Mouse (Mus musculus) midbrain, embryonic 14.5 days (tissue): Measurements from ENCODE around the gene Pip5k1b. TPM values are rescaled to one million over a fixed set of nuclear protein-coding genes. Genes with fewer than 3 reads are reported as not detected.

Experiments
- ATAC-seq: fragments of 200-750 bp; cut with Nextera tagmentation; 2 replicates; pipeline ENCODE4 v1.8.0; 2017; ENCODE audit warnings: moderate number of reproducible peaks, moderate library complexity; ENCODE audit not compliant: low FRiP score, low TSS enrichment
- DNase-seq: peaks from one replicate; pipeline ENCODE4 v3.0.0-alpha.2; 2015
- H3K27ac ChIP-seq: fragments of 300-500 bp; sonication (generic); replicated peaks from 2 replicates; pipeline ENCODE4 v1.5.1; 2014; ENCODE audit warnings: mild to moderate bottlenecking, low read depth, low read length, moderate library complexity
- H3K27me3 ChIP-seq: fragments of 300-500 bp; sonication (generic); 2 replicates; pipeline ENCODE4 v1.6.1; 2014; ENCODE audit warnings: low read length, control low read depth, mixed read lengths; ENCODE audit not compliant: control insufficient read depth, insufficient read depth
- H3K36me3 ChIP-seq: fragments of 300-500 bp; sonication (generic); 2 replicates; pipeline ENCODE4 v1.6.1; 2014; ENCODE audit warnings: low read length, control low read depth; ENCODE audit not compliant: control insufficient read depth, insufficient read depth
- H3K4me1 ChIP-seq: fragments of 300-500 bp; sonication (generic); 2 replicates; pipeline ENCODE4 v1.6.1; 2014; ENCODE audit warnings: mild to moderate bottlenecking, antibody characterized with exemption, low read length, control low read depth; ENCODE audit not compliant: control insufficient read depth, insufficient read depth
- H3K4me2 ChIP-seq: fragments of 300-500 bp; sonication (generic); 2 replicates; pipeline ENCODE4 v1.6.1; 2014; ENCODE audit warnings: mild to moderate bottlenecking, low read length, moderate library complexity
- H3K4me3 ChIP-seq: fragments of 300-500 bp; sonication (generic); replicated peaks from 2 replicates; pipeline ENCODE4 v1.5.1; 2014; ENCODE audit warnings: low read depth, low read length
- H3K9ac ChIP-seq: fragments of 300-500 bp; sonication (generic); replicated peaks from 2 replicates; pipeline ENCODE4 v1.6.1; 2014; ENCODE audit warnings: mild to moderate bottlenecking, low read length, moderate library complexity
- H3K9me3 ChIP-seq: fragments of 300-500 bp; sonication (generic); 2 replicates; pipeline ENCODE4 v1.6.1; 2016; ENCODE audit warnings: low read length, control low read depth, mixed read lengths; ENCODE audit not compliant: control insufficient read depth
- WGBS: fragments of 180-500 bp; shearing (Covaris S2); extraction: QIAGEN DNeasy Blood & Tissue Kit; methylation state at CpG from one replicate; pipeline ENCODE4 v1.1.7; 2014; 5-methylcytosine and 5-hydroxymethylcytosine counted together
- polyA plus RNA-seq: library from polyadenylated mRNA; unstranded; fragments of >200 nt; fragmentation: Nextera tagmentation; extraction: Ambion mirVana; gene quantifications from 2 replicates; pipeline ENCODE4 v1.2.1, GENCODE M21; 2014

Gene Pip5k1b
- polyA plus RNA-seq, 1 experiment from 2014 or later = 2.1 TPM

- Histone ChIP-seq H3K4me1 (no peaks in the 10 kb centered on the region), H3K4me2 (no peak overlapping the region), H3K36me3 (no peaks in the 10 kb centered on the region), H3K27me3 (no peaks in the 10 kb centered on the region), H3K9ac (no peak overlapping the region), H3K27ac (no peak overlapping the region), H3K4me3 (no peak overlapping the region), H3K9me3 (no peaks in the 10 kb centered on the region)
- ATAC-seq (no peak), DNase-seq (no peak)
- WGBS = 74% methylated on average over 5 of the region's 5 CpGs
Observed at GRCm38 (mm10) chr19:24352298-24352959, 203.2 kb downstream of the Pip5k1b start.

DNA sequence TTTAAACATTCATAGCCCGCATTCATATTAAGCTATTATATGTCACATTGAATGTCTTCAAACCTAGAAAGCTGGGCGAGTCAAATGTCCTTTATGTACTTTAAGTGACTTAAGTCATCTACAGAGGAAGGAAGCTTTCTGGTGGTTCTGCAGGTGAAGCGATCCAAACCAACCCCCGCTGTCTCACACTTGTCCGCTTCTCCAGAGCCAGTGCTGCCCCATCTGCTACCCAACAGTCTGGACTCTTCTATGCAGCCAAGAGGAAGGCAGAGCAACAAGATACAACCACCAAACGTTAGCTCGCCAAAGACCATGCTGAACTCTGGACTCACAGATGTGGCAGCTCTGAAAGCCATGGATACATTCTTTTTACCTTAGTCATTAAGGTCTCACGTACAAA is 211.2 kb downstream of the Pip5k1b start:
- Histone ChIP-seq H3K4me3 (no peak overlapping the region), H3K27ac (no peak overlapping the region), H3K36me3 (no peaks in the 10 kb centered on the region), H3K27me3 (no peaks in the 10 kb centered on the region), H3K4me2 (no peak overlapping the region), H3K4me1 (no peaks in the 10 kb centered on the region), H3K9me3 (no peaks in the 10 kb centered on the region), H3K9ac (no peak overlapping the region)
- WGBS = 95% methylated on average over 8 of the region's 8 CpGs
- no peak for ATAC-seq
- DNase-seq = no peak

DNA sequence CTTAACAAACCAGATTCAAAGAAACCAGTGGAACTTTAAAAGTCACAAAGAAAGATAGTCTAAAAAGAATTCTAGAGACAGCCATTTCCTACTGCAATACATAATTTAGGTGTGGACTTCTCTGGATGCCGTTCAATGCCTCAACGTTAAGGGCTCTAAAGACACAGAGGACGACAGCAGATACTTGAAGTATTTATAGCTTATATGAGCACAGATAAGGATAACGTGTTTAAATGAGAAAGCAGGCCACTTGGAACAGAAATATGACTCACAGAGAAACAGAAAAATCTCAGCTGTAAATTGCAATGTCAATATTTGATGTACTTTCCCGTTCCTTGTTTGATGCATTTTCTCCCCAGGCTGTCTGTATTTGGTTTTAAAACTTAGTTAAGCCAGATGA is 212.9 kb downstream of the Pip5k1b start:
- Histone ChIP-seq H3K9me3 (no peaks in the 10 kb centered on the region), H3K4me3 (no peak overlapping the region), H3K36me3 (no peaks in the 10 kb centered on the region), H3K27ac (no peak overlapping the region), H3K4me2 (no peak overlapping the region), H3K27me3 (no peaks in the 10 kb centered on the region), H3K9ac (no peak overlapping the region), H3K4me1 (no peaks in the 10 kb centered on the region)
- WGBS = 81% methylated on average over 5 of the region's 5 CpGs
- DNase-seq (no peak), ATAC-seq (no peak)

GRCm38 (mm10) chr19:24336370-24337076 is 219.1 kb downstream of the Pip5k1b start:
- Histone ChIP-seq H3K36me3 (no peaks in the 10 kb centered on the region), H3K4me1 (no peaks in the 10 kb centered on the region), H3K4me3 (no peak overlapping the region)

GRCm38 (mm10) chr19:24335611-24336343 is 219.9 kb downstream of the Pip5k1b start:
- no peaks in the 10 kb centered on the region for H3K36me3 ChIP-seq
- no peak overlapping the region for H3K4me2 ChIP-seq
- no peaks in the 10 kb centered on the region for H3K27me3 ChIP-seq
- no peak overlapping the region for H3K27ac ChIP-seq
- H3K4me1 ChIP-seq = no peaks in the 10 kb centered on the region
- ATAC-seq = no peak
- WGBS = 72% methylated on average over 4 of the region's 4 CpGs
- DNase-seq = no peak
- no peaks in the 10 kb centered on the region for H3K9me3 ChIP-seq
- no peak overlapping the region for H3K4me3 ChIP-seq
- H3K9ac ChIP-seq = no peak overlapping the region

More at GRCm38 (mm10) chr19:24336370-24337076, 219.1 kb downstream of the Pip5k1b start:
- H3K9me3 ChIP-seq = no peaks in the 10 kb centered on the region
- 77% methylated on average over 12 of the region's 12 CpGs for WGBS
- H3K27me3 ChIP-seq = no peaks in the 10 kb centered on the region
- ATAC-seq (no peak), DNase-seq (no peak)
- no peak overlapping the region for H3K27ac ChIP-seq
- no peak overlapping the region for H3K4me2 ChIP-seq
- H3K9ac ChIP-seq = no peak overlapping the region

DNA sequence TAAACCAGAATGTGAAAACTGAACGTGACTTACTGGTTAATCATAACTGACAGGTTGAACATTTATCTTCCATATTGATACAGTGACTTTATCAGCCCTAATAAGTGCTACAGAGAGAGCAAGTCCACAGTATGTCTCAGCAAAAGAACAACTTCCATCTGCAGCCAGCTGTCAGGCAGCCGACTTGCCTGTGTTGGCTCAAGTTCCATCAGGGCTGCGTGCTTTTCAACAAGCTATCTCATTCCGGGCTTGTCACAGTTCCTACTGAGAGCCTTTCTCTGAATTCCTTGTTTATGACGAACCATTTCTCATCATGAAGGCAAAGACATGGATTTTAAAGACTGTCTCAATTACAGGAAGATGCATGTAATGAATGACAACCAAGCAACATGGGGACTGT is 222.7 kb downstream of the Pip5k1b start:
- DNase-seq = no peak
- no peak for ATAC-seq
- H3K27me3 ChIP-seq = no peaks in the 10 kb centered on the region
- H3K4me1 ChIP-seq = no peaks in the 10 kb centered on the region
- no peaks in the 10 kb centered on the region for H3K9me3 ChIP-seq
- H3K9ac ChIP-seq = no peak overlapping the region
- WGBS = 87% methylated on average over 5 of the region's 5 CpGs
- H3K4me2 ChIP-seq = no peak overlapping the region
- H3K27ac ChIP-seq = no peak overlapping the region
- H3K36me3 ChIP-seq = no peaks in the 10 kb centered on the region
- no peak overlapping the region for H3K4me3 ChIP-seq

GRCm38 (mm10) chr19:24331274-24331673 is 224.4 kb downstream of the Pip5k1b start:
- Histone ChIP-seq H3K4me3 (no peak overlapping the region), H3K36me3 (no peaks in the 10 kb centered on the region), H3K27ac (no peak overlapping the region), H3K4me2 (no peak overlapping the region), H3K9me3 (no peaks in the 10 kb centered on the region), H3K27me3 (no peaks in the 10 kb centered on the region), H3K4me1 (no peaks in the 10 kb centered on the region; the same call in 1 of the 2 replicates), H3K9ac (no peak overlapping the region)
- ATAC-seq (no peak), DNase-seq (no peak)
- 88% methylated on average over 2 of the region's 2 CpGs for WGBS

DNA sequence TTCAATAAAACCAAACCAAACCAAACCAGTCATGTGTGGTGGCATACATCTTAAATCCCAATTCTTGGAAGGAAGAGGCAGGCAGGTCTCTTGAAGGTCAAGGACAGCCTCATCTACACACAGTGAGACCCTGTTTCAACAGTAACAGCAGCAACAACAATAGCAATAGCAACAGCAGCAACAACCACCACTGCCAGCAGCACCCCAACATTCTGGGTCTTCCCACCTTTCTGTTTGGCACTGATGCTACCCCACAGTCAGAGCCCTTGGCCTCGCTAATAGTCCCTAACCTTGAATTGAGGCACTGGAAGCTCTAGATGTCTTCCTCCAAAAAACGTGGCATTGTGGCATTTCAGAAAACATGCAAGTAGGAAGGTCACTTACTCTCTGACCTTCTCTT is 225.3 kb downstream of the Pip5k1b start:
- DNase-seq (no peak), ATAC-seq (no peak)
- Histone ChIP-seq H3K27me3 (no peaks in the 10 kb centered on the region), H3K4me2 (no peak overlapping the region), H3K9me3 (no peaks in the 10 kb centered on the region), H3K27ac (no peak overlapping the region), H3K36me3 (no peaks in the 10 kb centered on the region), H3K9ac (no peak overlapping the region), H3K4me1 (no peaks in the 10 kb centered on the region; the same call in 1 of the 2 replicates), H3K4me3 (no peak overlapping the region)
- WGBS = 81% methylated on average over 2 of the region's 2 CpGs
